Mouse (Mus musculus) cerebellum, postnatal 4 days (tissue): ENCODE data around the gene Tpi1.
A peak's percentile ranks its signal among the peaks of the same experiment; 100 is the strongest.

Experiments used
- DNase-seq, 2 experiments: peaks; one replicate each; pipeline ENCODE4 v3.0.0; 2022; ENCODE audit warnings: low spot score in 2 of 2, mixed read lengths in 1 of 2

Gene Tpi1

GRCm38 (mm10) chr6:124813933-124814332, at the start of gene Tpi1:
Gene Tpi1 (minus strand): TSS chr6:124814296.
- peak; percentile 65 to 84 for DNase-seq

GRCm38 (mm10) chr6:124863125-124863657, 49.1 kb upstream of the Tpi1 start:
- no peak for DNase-seq

DNA sequence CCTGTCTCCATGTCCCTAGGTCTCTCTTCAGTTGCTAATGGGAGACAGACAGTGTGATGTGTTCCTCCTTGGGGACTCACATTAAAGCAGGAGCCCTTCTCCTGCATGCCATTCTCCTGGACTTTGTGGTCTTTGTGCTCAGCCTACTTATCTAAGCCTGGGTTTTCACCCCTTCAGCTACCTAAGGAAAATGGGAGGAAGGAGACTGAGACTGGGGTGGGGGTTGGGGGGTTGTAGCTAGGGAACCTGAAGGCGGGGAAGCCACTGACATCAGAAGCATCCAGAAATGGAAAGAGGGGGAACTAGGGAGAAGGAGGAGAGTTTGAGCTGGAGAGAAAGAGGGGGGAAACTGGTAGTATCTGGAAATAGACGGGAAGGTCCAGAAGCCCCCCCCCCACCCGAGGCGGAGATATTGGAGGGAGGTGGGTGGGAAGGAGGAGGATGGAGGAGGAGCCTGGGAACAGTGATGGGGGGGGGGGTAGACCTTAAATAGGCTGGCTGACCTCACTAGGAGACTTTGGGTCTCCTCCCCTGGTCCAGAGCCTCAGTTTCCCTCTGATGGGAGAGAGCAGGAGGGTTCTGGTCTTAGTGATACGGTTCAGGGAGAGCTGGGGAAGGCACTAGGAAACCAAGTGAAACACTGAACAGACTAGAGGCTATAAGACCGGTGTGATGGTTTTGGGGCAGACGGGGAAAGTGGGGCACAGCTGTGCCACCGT, 48.5 kb upstream of the Tpi1 start:
- no peak for DNase-seq

GRCm38 (mm10) chr6:124861802-124862201, 47.7 kb upstream of the Tpi1 start:
- DNase-seq, result no peak

- no peak for DNase-seq
Observed at GRCm38 (mm10) chr6:124861266-124861665, 47.2 kb upstream of the Tpi1 start.

DNA sequence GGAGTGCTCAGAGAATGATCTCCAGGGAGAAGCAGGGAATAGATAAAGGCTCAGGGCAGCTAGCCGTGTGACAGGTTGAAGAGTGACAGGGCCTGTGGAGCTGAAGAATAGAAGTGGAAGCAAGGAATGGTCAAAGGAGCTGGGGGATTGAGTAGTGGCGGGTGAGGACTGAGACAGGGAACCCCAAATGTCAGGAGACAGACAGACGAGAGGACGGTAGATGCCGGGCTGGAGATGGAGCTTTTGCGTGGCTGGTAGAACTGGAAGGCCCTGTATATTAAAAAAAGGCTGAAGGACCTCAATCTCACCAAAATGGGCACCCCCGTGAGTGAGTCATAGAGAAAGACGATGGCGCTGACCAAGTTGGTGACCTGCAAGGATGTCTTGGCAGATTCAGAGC, 46.4 kb upstream of the Tpi1 start:
- DNase-seq, result no peak

- DNase-seq, result peak; percentile 92 to 94
Observed at GRCm38 (mm10) chr6:124859725-124860124, 45.6 kb upstream of the Tpi1 start.

DNA sequence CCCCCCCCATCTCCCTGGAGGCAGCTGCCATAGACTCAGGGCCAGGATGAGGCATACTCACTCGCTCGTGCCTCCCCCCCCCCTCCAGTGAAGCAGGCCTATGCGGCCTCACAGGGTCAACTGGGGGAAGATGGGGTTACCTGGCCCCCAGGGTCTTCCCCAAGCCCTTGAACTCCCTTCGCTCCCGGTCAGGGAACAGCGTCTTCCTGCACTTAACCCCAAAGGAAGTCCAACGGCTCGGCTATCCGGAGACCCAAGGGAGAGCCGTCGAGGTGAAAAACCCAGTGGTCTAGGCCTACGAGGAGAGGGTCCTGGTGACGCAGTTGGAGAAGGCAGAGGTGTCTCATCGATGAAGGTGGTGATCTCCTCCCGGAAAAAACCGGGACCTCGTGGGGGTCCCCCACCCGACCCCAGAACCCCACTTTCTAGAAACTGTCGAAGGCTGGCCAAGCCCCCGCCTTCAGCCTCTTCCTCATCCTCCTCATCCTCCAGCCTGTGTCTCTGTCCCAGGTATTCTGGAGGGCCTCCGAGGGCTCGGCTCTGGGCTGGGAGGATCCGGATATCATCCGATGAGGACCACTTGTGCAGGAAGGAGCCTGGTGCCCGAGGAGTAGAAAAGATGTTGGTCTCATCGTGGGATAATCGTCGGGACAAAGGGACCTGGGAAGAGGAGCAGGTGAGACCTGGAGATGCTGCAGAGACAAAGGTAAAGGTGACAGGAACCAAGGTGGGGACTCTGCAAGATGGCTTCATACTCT, 44.6 kb upstream of the Tpi1 start:
- DNase-seq, result no peak

- no peak for DNase-seq
Observed at GRCm38 (mm10) chr6:124857840-124858530, 43.9 kb upstream of the Tpi1 start.

GRCm38 (mm10) chr6:124856916-124857839, 43.1 kb upstream of the Tpi1 start, which contains the start of gene P3h3:
Gene P3h3 (minus strand): TSS chr6:124857752.
- DNase-seq, result peak; percentile 72 to 90

GRCm38 (mm10) chr6:124856321-124856720, 42.2 kb upstream of the Tpi1 start:
- peak in 1 of 2 experiments; percentile 61 for DNase-seq

- DNase-seq, result no peak
Observed at GRCm38 (mm10) chr6:124854647-124855046, 40.6 kb upstream of the Tpi1 start.

DNA sequence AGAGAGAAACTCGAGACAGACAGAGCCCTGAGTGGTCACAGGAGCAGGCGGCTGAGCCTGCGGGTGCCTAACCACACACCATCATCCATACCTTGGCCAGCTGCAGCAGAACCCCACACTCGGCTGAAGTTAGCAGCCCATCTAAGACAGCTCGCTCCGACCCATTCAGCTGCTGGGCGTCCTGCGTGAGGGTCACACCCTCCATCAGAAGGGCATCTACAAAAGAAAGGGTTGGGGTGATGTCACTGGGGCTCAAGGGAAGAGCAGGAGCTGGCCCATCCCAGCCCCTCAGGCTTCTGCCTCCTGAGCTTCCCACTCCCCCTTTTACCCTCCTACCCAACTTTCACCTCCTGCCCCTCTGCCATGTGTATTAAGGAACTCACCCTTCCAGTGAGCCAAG, 36.4 kb upstream of the Tpi1 start:
- DNase-seq, result no peak

GRCm38 (mm10) chr6:124847305-124847704, 33.2 kb upstream of the Tpi1 start:
- DNase-seq, result peak; percentile 97 to 99

DNA sequence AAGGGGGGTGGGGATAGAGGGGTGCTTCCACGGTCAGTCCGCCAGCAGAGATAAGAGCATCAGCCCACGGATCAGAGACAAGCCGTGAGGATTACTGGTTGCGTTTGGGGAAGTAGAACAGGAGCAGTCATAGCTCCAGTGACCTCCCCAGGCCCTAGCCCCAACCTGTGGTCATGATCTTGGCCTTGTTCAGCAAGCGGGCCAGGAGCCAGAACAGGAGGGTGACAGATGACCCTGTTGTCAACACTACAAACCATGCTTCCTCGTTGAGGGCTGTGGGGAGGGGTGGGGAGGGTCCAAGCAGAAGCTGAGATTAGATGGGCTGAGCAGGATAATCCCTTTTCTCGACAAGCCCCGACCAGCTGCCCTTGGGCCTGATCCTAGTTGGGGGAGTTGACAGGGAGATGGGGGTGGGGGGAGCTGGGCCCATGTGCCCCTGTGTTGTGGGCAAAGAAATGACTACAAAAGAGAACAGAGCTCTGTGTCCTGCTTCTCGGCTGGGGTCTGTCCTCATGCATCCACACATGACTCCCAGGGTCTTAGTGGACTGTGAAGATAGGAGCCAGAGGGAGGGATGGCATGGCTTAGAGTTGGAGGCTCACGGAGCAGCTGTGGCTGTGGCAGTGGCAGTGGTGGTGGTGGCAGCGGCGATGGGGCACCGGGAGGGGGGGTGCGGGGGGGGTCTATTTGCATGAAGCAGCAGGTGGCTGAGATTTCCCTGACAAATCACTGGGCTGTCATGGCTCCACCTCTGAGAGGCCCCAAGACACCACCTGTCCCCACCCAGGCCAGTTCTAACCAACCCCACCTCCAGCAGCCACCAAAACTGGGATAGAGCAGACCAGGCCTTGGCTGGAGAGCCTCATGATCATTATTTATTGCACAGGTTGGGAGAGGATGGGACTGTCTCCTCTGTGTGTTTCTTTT, 26.4 kb upstream of the Tpi1 start, which contains the start of gene Gnb3:
Gene Gnb3, minus strand, starts transcription at position 35 of the 927 bp plus-strand sequence.
- DNase-seq, result no peak

GRCm38 (mm10) chr6:124839805-124840204, 25.7 kb upstream of the Tpi1 start:
- DNase-seq, result no peak

DNA sequence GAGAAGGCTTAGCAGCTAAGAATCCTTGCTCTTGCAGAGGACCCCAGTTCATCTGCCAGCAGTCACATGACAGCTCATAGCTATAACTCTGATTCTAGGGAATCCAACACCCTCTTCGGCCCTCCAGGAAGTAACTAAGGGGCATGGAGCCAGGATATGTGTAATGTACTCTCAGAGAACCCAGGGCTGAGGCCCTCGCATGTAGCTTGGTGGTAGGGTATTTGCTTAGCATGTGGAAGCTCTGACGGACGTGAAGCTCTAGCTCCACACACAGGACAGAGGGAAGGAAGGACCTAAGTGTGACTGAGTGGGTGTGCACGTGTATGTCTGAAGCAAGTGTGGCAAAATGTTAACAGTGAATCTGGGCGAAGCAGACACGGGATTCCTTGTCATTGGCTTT, 22.3 kb upstream of the Tpi1 start:
- DNase-seq, result no peak

GRCm38 (mm10) chr6:124835531-124835930, 21.4 kb upstream of the Tpi1 start:
- DNase-seq, result no peak

DNA sequence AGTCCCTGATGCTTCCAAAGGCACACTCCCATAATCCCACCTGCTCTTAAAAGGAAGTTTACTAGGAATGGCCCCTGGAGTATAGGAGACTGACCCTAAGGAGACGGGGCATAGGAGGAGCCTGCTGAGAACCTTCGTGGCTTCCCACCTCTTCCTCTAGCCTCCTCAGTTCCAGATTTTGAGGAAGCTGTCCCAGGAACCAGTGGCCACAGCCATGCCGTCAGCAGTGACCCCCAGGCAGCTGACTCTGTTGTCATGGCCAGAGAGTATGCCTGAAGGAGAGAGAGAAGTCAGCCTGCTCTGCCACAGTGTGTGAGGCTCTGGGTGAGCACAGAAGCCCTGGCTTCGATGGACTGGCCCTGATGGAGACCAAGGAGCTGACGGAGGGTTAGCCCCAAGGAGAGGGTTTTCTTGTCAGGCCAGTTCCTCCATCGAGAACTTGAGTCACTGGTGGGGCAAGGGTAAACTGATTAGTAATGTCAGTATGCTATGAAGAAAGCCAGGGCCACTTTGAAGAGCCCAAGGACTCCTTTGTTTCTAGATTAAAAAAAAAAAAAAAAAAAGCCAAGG, 20.5 kb upstream of the Tpi1 start:
- DNase-seq, result no peak

DNA sequence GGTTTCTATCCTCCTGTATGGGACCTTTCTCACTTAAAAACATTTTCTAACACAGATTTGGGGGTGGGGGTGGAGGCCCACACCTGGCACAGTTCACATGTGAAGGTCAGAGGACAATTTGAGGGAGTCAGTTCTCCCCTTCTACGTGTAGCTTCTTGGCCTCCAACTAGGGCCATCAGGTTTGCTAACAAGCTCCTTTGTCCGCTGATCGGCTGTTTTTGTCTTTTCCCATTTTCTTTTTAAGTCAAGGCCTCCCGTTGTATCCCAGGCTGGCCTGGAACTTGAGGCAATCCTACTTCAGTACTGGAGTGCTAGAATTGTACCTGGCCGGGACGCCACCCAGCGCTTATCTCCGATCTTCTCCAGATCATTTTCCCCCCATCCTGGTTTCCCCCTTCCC, 17.6 kb upstream of the Tpi1 start:
- no peak for DNase-seq
